Mouse (Mus musculus) ovary, postnatal 10 days (tissue): ENCODE measurements at regions not wholly inside any gene's neighbourhood (a gene's known extent, or its start where the extent isn't known, plus 50 kb on each side); places are given as distances from the start of the nearest gene placed in this dataset.

ENCODE experiments used
- DNase-seq: peaks from one replicate; pipeline ENCODE4 v3.0.0; 2022; ENCODE audit warnings: low spot score

GRCm38 (mm10) chr2:133438018-133438417, 113.9 kb upstream of the Bmp2 start:
- DNase-seq: no peak

GRCm38 (mm10) chr2:133443024-133443423, 108.9 kb upstream of the Bmp2 start:
- no peak for DNase-seq

- no peak for DNase-seq
Observed at GRCm38 (mm10) chr2:133443490-133443889, 108.5 kb upstream of the Bmp2 start.

GRCm38 (mm10) chr2:133452947-133453346, 99.0 kb upstream of the Bmp2 start:
- no peak for DNase-seq

GRCm38 (mm10) chr2:133455484-133456170, 96.3 kb upstream of the Bmp2 start:
- no peak for DNase-seq

- no peak for DNase-seq
Observed at GRCm38 (mm10) chr2:133456785-133457184, 95.2 kb upstream of the Bmp2 start.

GRCm38 (mm10) chr2:133458735-133459134, 93.2 kb upstream of the Bmp2 start:
- DNase-seq: no peak

- DNase-seq: no peak
Observed at GRCm38 (mm10) chr2:133460814-133461213, 91.1 kb upstream of the Bmp2 start.

- no peak for DNase-seq
Observed at GRCm38 (mm10) chr2:133462378-133462777, 89.6 kb upstream of the Bmp2 start.

- DNase-seq: no peak
Observed at GRCm38 (mm10) chr2:133467170-133468168, 84.5 kb upstream of the Bmp2 start.

- no peak for DNase-seq
Observed at GRCm38 (mm10) chr2:133472966-133473744, 78.8 kb upstream of the Bmp2 start.

- DNase-seq: no peak
Observed at GRCm38 (mm10) chr2:133474174-133474573, 77.8 kb upstream of the Bmp2 start.

- DNase-seq: no peak
Observed at GRCm38 (mm10) chr2:133480870-133481269, 71.1 kb upstream of the Bmp2 start.

GRCm38 (mm10) chr2:133481305-133481704, 70.7 kb upstream of the Bmp2 start:
- no peak for DNase-seq

GRCm38 (mm10) chr2:133481785-133482184, 70.2 kb upstream of the Bmp2 start:
- DNase-seq: no peak

- DNase-seq: no peak
Observed at GRCm38 (mm10) chr2:133495443-133495842, 56.5 kb upstream of the Bmp2 start.

- DNase-seq: no peak
Observed at GRCm38 (mm10) chr2:133496389-133496788, 55.6 kb upstream of the Bmp2 start.

- no peak for DNase-seq
Observed at GRCm38 (mm10) chr2:133497071-133497470, 54.9 kb upstream of the Bmp2 start.

- DNase-seq: no peak
Observed at GRCm38 (mm10) chr2:133497541-133498185, 54.3 kb upstream of the Bmp2 start.

GRCm38 (mm10) chr2:133498186-133498571, 53.8 kb upstream of the Bmp2 start:
- no peak for DNase-seq

GRCm38 (mm10) chr2:133498717-133499143, 53.2 kb upstream of the Bmp2 start:
- DNase-seq: no peak

- DNase-seq: no peak
Observed at GRCm38 (mm10) chr2:133499904-133500303, 52.1 kb upstream of the Bmp2 start.
